Mouse (Mus musculus): ENCODE results near the gene Ripor3. TPM values are rescaled to one million over a fixed set of nuclear protein-coding genes. Genes with fewer than 3 reads are reported as not detected.

Ripor3 gene
- polyA plus RNA-seq (2015; fragmentation: Nextera tagmentation; extraction: Ambion mirVana), result 0.31 and 0.57 TPM in 2 replicates

GRCm38 (mm10) chr2:168009936-168010668 lies at the start of gene Ripor3:
Gene Ripor3 (minus strand): TSS chr2:168010618.

GRCm38 (mm10) chr2:167931985-167932726 lies 78.3 kb downstream of the Ripor3 start, which contains the start of gene Ptpn1:
Gene Ptpn1 (plus strand): TSS chr2:167932057.

Other genes starting within 250 kb of the Ripor3 start
- gene Ptpn1, start 78.6 kb downstream of the Ripor3 start, polyA plus RNA-seq (2015; fragmentation: Nextera tagmentation; extraction: Ambion mirVana), result 50.5 and 53.3 TPM in 2 replicates
- gene Pard6b, start 70.4 kb upstream of the Ripor3 start, polyA plus RNA-seq (2015; fragmentation: Nextera tagmentation; extraction: Ambion mirVana), result 5.0 and 5.2 TPM in 2 replicates
- gene Adnp, start 196.5 kb upstream of the Ripor3 start, polyA plus RNA-seq (2015; fragmentation: Nextera tagmentation; extraction: Ambion mirVana), result 16.0 and 30.7 TPM in 2 replicates
- 10.1 and 16.4 TPM in 2 replicates for gene Gm20716, start 219.7 kb upstream of the Ripor3 start, polyA plus RNA-seq (2015; fragmentation: Nextera tagmentation; extraction: Ambion mirVana)
- gene Dpm1, start 220.0 kb upstream of the Ripor3 start, polyA plus RNA-seq (2015; fragmentation: Nextera tagmentation; extraction: Ambion mirVana), result 84.0 and 108 TPM in 2 replicates
- 11.1 and 12.1 TPM in 2 replicates for gene Mocs3, start 220.0 kb upstream of the Ripor3 start, polyA plus RNA-seq (2015; fragmentation: Nextera tagmentation; extraction: Ambion mirVana)

Measured in neural tube, postnatal 0 days (tissue).